Mouse (Mus musculus): ENCODE data around the gene Camta1. TPM values are rescaled to one million over a fixed set of nuclear protein-coding genes. Genes with fewer than 3 reads are reported as not detected.

Gene Camta1
- polyA plus RNA-seq, 1 experiment from 2014 or later: 159 TPM

DNA sequence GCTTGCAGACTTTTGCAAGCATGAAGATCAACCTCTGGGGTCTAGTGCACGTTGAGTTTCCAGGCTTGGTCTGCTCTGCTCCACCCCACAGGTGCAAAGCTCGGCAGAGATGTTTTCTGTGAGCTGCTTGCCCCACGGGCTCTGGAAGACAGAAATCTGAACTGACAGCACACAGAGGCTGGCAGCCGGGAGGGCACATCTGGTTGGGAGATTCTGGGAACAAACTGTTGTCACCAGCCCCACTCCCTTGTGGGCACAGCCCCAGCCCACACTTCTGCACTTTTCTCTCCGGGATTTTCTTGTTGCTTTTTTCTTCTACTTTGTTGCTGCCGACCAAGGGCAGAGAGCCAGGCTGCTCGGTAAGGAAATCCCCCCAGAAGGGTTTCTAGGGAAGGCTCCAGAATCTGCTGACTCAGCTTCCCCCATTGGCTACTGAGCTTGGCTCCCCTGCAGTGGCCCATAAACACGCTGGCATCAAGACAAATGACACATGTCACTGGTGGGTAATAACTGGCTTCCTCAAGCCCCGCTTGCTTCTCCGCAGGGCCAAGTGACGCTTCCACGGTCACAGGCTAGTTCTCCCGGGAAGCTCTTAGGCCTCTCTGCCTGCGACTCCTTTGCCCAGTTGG is 597.8 kb downstream of the Camta1 start:
- Histone ChIP-seq H3K27me3 (replicated peaks) (peaks cover 27% of the 10 kb centered on the region; the same call in 1 of the 2 replicates), H3K4me2 (no peak overlapping the region), H3K4me1 (replicated peaks) (no peaks in the 10 kb centered on the region), H3K4me3 (no peak overlapping the region), H3K9me3 (replicated peaks) (no peaks in the 10 kb centered on the region), H3K36me3 (no peaks in the 10 kb centered on the region), H3K9ac (no peak overlapping the region), H3K27ac (ENCODE audit: poor library complexity, severe bottlenecking) (no peak overlapping the region)
- ATAC-seq (ENCODE audit: insufficient number of reproducible peaks, low FRiP score): no peak
- 61% methylated on average over 14 of the region's 14 CpGs for WGBS

DNA sequence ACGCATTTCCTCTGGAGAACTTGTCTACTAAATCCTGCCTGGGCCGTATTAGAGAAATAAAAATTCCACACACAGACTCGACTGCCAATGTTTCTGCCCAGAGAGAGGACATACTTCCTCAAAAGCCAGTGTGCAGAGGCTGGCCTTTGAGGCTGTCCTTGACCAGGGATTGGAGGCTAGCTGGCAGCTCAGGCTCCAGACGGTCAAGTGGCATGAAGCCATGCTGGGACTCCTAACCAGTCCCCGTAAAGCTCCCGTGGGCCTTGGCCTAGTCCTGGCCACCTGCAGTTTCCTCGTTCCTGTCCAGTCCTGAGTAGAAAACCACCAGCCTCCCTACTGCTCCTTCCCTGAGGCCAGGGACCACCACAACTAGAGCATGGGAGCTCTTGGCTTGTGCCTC is 598.6 kb downstream of the Camta1 start:
- no peak for ATAC-seq (ENCODE audit: insufficient number of reproducible peaks, low FRiP score)
- no peaks in the 10 kb centered on the region for H3K4me1 ChIP-seq (replicated peaks)
- no peak overlapping the region for H3K4me3 ChIP-seq
- no peaks in the 10 kb centered on the region for H3K9me3 ChIP-seq (replicated peaks)
- 77% methylated on average over 7 of the region's 7 CpGs for WGBS
- H3K4me2 ChIP-seq: no peak overlapping the region
- H3K36me3 ChIP-seq: no peaks in the 10 kb centered on the region
- H3K27ac ChIP-seq (ENCODE audit: poor library complexity, severe bottlenecking): no peak overlapping the region
- H3K9ac ChIP-seq: no peak overlapping the region
- peaks cover 28% of the 10 kb centered on the region; the same call in 1 of the 2 replicates for H3K27me3 ChIP-seq (replicated peaks)

DNA sequence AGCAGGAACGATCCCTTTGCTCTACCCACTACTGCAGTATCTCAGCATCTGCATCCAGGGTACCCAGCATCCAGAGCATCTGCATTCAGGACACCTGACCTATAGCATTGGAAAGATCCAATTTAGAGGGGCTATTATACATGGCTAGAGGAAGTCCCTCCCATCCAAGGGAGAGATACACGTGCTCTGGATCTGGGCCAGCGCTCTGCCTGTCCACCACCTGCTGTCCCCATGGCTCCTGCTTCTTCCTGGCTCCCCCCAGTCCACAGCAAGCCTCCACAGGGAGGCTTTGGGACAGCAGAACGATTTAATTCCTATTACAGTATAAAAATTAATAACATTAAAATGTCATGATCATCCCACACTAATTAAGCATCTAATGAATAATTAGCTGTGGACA is 605.1 kb downstream of the Camta1 start:
- no peak for ATAC-seq (ENCODE audit: insufficient number of reproducible peaks, low FRiP score)
- no peak overlapping the region for H3K27ac ChIP-seq (ENCODE audit: poor library complexity, severe bottlenecking)
- H3K4me1 ChIP-seq (replicated peaks): no peaks in the 10 kb centered on the region
- H3K9ac ChIP-seq: no peak overlapping the region
- no peak overlapping the region for H3K4me3 ChIP-seq
- H3K4me2 ChIP-seq: no peak overlapping the region
- H3K36me3 ChIP-seq: no peaks in the 10 kb centered on the region
- peaks cover 25% of the 10 kb centered on the region for H3K27me3 ChIP-seq (replicated peaks)
- WGBS: 59% methylated on average over 4 of the region's 4 CpGs
- no peaks in the 10 kb centered on the region for H3K9me3 ChIP-seq (replicated peaks)

DNA sequence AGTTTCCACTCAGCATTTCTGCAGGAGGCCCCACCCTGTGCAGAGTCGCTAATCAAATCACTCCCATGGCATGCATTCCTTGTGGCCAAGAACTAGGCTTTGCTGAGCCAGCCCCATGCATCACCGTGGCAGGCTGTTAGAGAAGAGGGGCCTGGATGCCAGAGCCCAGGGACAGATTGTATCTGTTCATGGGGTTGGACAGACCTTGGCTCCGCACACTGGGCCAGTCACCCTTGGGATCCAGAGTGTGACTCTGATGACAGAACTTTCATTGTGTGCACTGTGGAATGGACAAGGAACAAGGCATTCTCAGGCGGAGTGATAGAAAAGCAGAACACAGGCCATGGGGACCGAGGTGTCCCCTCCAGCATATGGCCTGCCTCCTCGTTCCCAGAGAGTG is 610.9 kb downstream of the Camta1 start:
- Histone ChIP-seq H3K27me3 (replicated peaks) (no peaks in the 10 kb centered on the region; the same call in 1 of the 2 replicates), H3K4me2 (no peak overlapping the region), H3K4me3 (no peak overlapping the region), H3K4me1 (replicated peaks) (no peaks in the 10 kb centered on the region), H3K9ac (no peak overlapping the region), H3K27ac (ENCODE audit: poor library complexity, severe bottlenecking) (no peak overlapping the region), H3K36me3 (no peaks in the 10 kb centered on the region), H3K9me3 (replicated peaks) (no peaks in the 10 kb centered on the region)
- no peak for ATAC-seq (ENCODE audit: insufficient number of reproducible peaks, low FRiP score)
- 81% methylated on average over 6 of the region's 6 CpGs for WGBS

DNA sequence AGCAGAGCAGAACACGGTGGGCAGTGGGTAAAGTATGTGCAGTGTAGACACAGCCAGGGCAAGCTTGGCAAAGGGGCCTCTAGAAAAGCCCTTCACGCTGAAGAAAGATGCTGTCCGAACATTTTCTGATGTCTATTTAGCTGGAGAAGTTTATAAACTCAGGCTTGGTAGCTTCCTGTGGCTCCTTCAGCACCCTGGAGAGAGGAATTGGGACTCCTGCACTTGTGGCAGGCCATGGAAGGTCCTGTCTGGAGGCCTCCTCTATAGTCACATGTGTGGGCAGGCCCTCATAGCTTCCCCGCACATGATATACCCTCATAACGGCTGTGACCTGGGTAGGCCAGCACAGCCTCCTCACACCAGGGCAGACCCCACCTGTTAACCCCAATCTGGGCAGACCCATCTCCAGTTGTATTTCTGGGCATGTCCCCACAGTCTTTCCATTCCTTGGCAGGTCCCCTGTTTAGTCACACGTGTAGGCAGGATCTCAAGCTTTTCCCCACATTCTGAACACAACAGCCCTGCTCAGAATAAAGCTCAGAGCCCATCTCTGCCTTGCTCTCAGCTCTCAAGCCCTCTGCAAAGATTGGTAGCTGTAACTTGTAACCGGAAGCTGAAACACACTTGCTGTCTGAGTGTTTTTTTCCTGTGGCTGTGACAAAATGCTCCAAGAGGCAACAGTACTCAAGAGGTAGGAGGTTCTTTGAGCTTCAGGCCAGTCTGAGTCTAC is 616.4 kb downstream of the Camta1 start:
- H3K36me3 ChIP-seq: no peaks in the 10 kb centered on the region
- 64% methylated on average over 7 of the region's 7 CpGs for WGBS
- no peak overlapping the region for H3K4me3 ChIP-seq
- H3K27ac ChIP-seq (ENCODE audit: poor library complexity, severe bottlenecking): no peak overlapping the region
- H3K4me1 ChIP-seq (replicated peaks): peaks cover 9% of the 10 kb centered on the region
- H3K4me2 ChIP-seq: no peak overlapping the region
- peaks cover 4% of the 10 kb centered on the region; the same call in 1 of the 2 replicates for H3K9me3 ChIP-seq (replicated peaks)
- peaks cover 16% of the 10 kb centered on the region; the same call in 1 of the 2 replicates for H3K27me3 ChIP-seq (replicated peaks)
- no peak for ATAC-seq (ENCODE audit: insufficient number of reproducible peaks, low FRiP score)
- no peak overlapping the region for H3K9ac ChIP-seq

DNA sequence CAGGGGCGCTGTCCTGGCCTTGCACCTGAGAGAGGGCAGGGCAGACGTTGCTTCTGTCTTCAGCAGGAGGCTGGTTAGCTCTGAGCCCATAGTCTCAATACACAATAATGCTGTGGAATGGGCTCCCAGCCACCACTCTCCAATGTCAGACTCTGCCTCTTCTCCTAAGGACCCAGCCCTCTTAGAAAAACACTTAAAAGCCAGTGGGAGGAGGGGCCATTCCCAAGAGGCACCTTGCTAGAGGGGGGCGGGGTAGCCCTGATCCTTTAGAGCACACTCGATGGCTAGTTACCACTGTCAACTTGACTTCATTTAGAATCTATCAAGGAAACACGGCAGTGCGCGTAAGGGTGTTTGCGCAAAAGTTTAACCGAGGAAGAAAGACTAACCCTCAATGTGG is 618.2 kb downstream of the Camta1 start:
- Histone ChIP-seq H3K27ac (ENCODE audit: poor library complexity, severe bottlenecking) (no peak overlapping the region), H3K27me3 (replicated peaks) (peaks cover 16% of the 10 kb centered on the region; the same call in 1 of the 2 replicates), H3K4me1 (replicated peaks) (peaks cover 9% of the 10 kb centered on the region), H3K9ac (no peak overlapping the region), H3K4me3 (no peak overlapping the region), H3K4me2 (no peak overlapping the region), H3K9me3 (replicated peaks) (peaks cover 8% of the 10 kb centered on the region; the same call in 1 of the 2 replicates), H3K36me3 (no peaks in the 10 kb centered on the region)
- ATAC-seq (ENCODE audit: insufficient number of reproducible peaks, low FRiP score): no peak
- WGBS: 58% methylated on average over 9 of the region's 9 CpGs

DNA sequence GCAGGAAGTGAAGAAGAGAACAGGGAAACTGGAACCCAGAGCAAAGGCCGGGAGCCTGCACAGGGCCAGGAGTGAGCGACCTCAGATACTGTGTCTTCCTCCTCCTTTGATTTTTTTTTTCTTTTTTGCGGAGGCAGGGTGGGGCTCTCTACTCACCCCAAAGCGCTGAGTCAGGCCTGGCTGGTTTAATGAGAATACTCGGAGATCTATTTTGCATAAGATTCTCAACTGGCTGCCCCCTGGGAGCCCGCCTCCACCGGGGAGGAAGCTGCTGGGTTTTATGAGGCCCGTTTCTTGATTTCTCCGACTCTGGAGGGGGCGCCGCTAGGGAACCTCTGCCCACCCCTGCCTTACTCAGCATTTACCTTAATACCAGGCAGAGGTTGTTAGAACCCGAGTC is 618.9 kb downstream of the Camta1 start:
- H3K36me3 ChIP-seq: no peaks in the 10 kb centered on the region
- H3K27me3 ChIP-seq (replicated peaks): peaks cover 16% of the 10 kb centered on the region; the same call in 1 of the 2 replicates
- 26% methylated on average over 12 of the region's 12 CpGs for WGBS
- ATAC-seq (ENCODE audit: insufficient number of reproducible peaks, low FRiP score): no peak
- no peak overlapping the region for H3K9ac ChIP-seq
- peaks cover 8% of the 10 kb centered on the region; the same call in 1 of the 2 replicates for H3K9me3 ChIP-seq (replicated peaks)
- H3K4me3 ChIP-seq: no peak overlapping the region
- H3K4me2 ChIP-seq: no peak overlapping the region
- H3K27ac ChIP-seq (ENCODE audit: poor library complexity, severe bottlenecking): no peak overlapping the region
- H3K4me1 ChIP-seq (replicated peaks): peaks cover 9% of the 10 kb centered on the region

DNA sequence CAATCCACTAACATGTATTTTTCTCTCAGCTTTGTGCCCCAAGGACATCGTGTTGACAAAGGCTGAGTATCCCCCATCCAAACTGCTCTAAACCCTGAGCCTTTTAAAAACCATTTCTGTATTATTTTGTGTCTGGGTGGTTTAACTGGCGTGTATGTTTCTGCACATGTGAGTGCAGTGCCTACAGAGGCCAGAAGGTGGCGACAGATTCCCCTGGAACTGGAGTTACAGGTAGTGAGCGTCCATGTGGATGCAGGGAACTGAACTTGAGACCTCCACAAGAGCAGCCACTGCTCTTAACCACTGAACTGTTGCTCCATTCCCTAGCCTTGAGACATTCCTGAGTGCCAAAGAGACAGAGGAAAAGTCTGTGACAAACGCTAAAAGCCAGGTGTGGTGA is 621.2 kb downstream of the Camta1 start:
- H3K4me2 ChIP-seq: no peak overlapping the region
- WGBS: 80% methylated on average over 5 of the region's 5 CpGs
- H3K4me1 ChIP-seq (replicated peaks): peaks cover 9% of the 10 kb centered on the region
- no peak overlapping the region for H3K27ac ChIP-seq (ENCODE audit: poor library complexity, severe bottlenecking)
- H3K4me3 ChIP-seq: no peak overlapping the region
- ATAC-seq (ENCODE audit: insufficient number of reproducible peaks, low FRiP score): no peak
- peaks cover 8% of the 10 kb centered on the region; the same call in 1 of the 2 replicates for H3K9me3 ChIP-seq (replicated peaks)
- no peak overlapping the region for H3K9ac ChIP-seq
- H3K27me3 ChIP-seq (replicated peaks): peaks cover 16% of the 10 kb centered on the region; the same call in 1 of the 2 replicates
- H3K36me3 ChIP-seq: no peaks in the 10 kb centered on the region

DNA sequence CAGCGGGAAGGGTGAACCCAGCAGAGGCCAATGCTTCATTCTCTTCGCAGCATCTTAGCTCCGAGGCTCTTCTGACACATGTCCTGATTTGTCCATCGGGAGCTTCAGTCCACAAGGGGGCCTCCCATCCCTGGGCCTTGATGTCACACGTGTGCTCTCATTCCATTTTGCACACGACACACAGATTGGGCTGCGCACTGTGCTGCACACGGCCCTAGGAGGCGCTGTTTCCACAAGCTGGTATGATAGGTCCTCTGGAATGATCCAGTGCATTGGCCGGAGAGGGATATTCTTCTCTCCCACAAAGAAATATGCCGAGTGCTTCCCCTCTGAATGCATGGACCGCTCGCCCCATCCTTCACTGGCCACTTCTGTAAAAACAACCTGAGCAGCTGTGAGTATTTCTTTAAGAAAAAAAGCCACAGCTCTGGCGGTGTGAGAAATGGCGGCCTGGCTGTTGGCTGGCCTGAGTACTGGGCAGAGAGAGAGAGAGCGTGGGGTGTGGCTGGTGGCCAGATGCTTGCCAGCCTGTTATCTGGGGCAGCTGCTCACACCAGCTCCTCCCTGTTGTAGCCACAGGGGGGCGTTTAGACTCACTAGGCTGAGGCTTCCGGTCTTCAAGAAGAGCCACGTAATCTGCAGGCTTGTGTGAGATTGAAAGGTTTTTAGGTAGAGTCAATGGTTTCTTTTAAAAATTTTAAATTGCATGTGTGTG is 622.5 kb downstream of the Camta1 start:
- Histone ChIP-seq H3K4me3 (no peak overlapping the region), H3K27ac (ENCODE audit: poor library complexity, severe bottlenecking) (no peak overlapping the region), H3K9me3 (replicated peaks) (peaks cover 8% of the 10 kb centered on the region; the same call in 1 of the 2 replicates), H3K4me1 (replicated peaks) (peaks cover under 1% of the 10 kb centered on the region; the same call in 1 of the 2 replicates), H3K4me2 (no peak overlapping the region), H3K27me3 (replicated peaks) (peaks cover 16% of the 10 kb centered on the region; the same call in 1 of the 2 replicates), H3K9ac (no peak overlapping the region), H3K36me3 (no peaks in the 10 kb centered on the region)
- WGBS: 77% methylated on average over 19 of the region's 19 CpGs
- no peak for ATAC-seq (ENCODE audit: insufficient number of reproducible peaks, low FRiP score)

DNA sequence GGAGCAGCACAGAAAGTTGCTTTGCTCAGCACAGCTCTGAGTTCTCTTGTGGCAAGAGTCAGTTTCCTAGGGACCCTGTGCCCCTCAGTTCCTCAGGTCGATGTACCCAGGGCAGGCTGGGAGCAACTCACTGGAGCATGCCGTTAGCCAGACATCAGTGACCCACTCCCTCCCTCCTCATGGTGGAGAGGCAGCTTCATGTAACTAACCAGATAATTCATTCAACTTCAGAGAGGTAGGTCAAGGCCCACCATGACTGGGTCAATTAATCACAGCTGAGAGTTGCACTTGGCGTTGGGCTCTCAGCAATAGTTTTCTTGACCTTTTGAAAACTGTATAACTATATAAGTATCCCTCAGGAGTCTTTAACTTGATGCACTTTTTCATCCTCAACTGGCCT is 624.2 kb downstream of the Camta1 start:
- Histone ChIP-seq H3K27me3 (replicated peaks) (0 out of 2 replicates have a peak, but pooled peaks cover 6% of the 10 kb centered on the region), H3K27ac (ENCODE audit: poor library complexity, severe bottlenecking) (no peak overlapping the region), H3K9ac (no peak overlapping the region), H3K36me3 (no peaks in the 10 kb centered on the region), H3K4me1 (replicated peaks) (no peaks in the 10 kb centered on the region), H3K9me3 (replicated peaks) (peaks cover 8% of the 10 kb centered on the region; the same call in 1 of the 2 replicates), H3K4me3 (no peak overlapping the region), H3K4me2 (no peak overlapping the region)
- 76% methylated on average over 3 of the region's 3 CpGs for WGBS
- ATAC-seq (ENCODE audit: insufficient number of reproducible peaks, low FRiP score): no peak

DNA sequence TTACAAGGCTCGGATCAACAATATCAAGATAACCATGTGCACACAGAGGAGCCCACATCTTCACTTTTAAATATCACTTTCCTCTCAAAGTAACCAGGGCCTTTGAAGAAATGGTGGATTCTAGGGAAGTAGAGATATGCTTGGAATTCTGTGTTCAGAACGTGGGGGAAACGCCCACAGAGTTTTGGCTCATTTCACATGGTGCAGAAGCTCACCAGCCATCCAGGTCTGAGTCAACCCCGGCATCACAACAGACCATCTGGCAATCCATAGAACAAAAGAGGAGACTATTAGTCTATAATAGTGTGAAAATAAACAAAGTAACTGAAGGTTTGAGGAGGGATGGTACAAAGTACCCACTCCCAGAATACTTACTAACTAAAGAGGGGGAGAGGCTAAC is 626.7 kb downstream of the Camta1 start:
- no peak overlapping the region for H3K9ac ChIP-seq
- H3K4me1 ChIP-seq (replicated peaks): no peaks in the 10 kb centered on the region
- H3K27ac ChIP-seq (ENCODE audit: poor library complexity, severe bottlenecking): no peak overlapping the region
- H3K36me3 ChIP-seq: no peaks in the 10 kb centered on the region
- 0 out of 2 replicates have a peak, but pooled peaks cover 2% of the 10 kb centered on the region for H3K9me3 ChIP-seq (replicated peaks)
- no peak overlapping the region for H3K4me2 ChIP-seq
- 67% methylated on average over 4 of the region's 4 CpGs for WGBS
- no peak overlapping the region for H3K4me3 ChIP-seq
- H3K27me3 ChIP-seq (replicated peaks): 0 out of 2 replicates have a peak, but pooled peaks cover 2% of the 10 kb centered on the region
- no peak for ATAC-seq (ENCODE audit: insufficient number of reproducible peaks, low FRiP score)

Measured in heart, embryonic 12.5 days (tissue).